Mouse (Mus musculus) cerebellum, adult 2 months (tissue): ENCODE results near the gene S100g.

Experiments used
- CTCF ChIP-seq: fragments of 200-500 bp; IDR thresholded peaks from 2 replicates; pipeline ENCODE4 v1.5.1; 2011; ENCODE audit warnings: low read depth, mild to moderate bottlenecking, control low read depth, low read length, moderate library complexity, borderline replicate concordance; ENCODE audit not compliant: insufficient read depth
- POLR2A ChIP-seq: fragments of 200-500 bp; IDR thresholded peaks from 2 replicates; pipeline ENCODE4 v1.6.1; 2011; ENCODE audit warnings: low read length, control low read depth, borderline replicate concordance; ENCODE audit not compliant: insufficient read depth

DNA sequence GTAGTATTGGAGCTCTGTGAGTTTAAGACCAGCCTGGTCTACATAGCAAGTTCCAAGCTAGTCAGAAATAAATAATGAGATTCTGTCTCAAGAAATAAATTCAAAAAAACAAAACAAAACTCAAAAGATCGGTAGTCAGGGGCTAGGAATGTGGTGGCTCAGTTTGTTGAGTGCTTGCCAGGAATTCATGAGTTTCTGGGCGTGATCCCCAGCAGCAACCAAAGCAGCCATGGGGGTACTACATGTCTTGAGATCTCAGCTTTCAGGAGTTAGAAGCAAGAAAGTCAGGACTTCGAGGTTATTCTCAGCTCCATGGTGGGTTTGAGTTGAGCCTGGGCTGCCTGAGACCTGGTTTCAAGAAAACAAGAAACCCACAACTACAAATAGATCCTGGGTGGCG is 27.0 kb upstream of the S100g start:
- no peak for TF ChIP-seq CTCF
- TF ChIP-seq POLR2A, result no peak
